Comparison of ENCODE assay signal across 27 mouse cellular contexts in genomic region chr6:135472495-135472894, GRCm38 (mm10).
A peak's percentile ranks its signal among the peaks of the same experiment; 100 is the strongest.
DNase-seq lines count a peak whose midpoint lies in the region; ATAC-seq and TF ChIP-seq lines count a peak whose summit lies in the region.
"Had no signal": no experiment of that assay in that cellular context is flagged by ENCODE, and none has a peak within 500 bp of the region (broad histone marks: within the 10 kb centered on the region; RNA-seq: fewer than 3 reads in every experiment).

No protein-coding gene starts in this region.

- DNase-seq in embryonic facial prominence, embryonic 11.5 days (ENCODE audit: low spot score): peak; percentile 1
- DNase-seq in embryonic facial prominence, embryonic 10.5 days (ENCODE audit: low spot score): no peak
- DNase-seq in kidney, postnatal 36 days: no peak
- no peak for DNase-seq in layer of hippocampus, adult 2 months (ENCODE audit: low spot score in 2 of 2)
- no peak for DNase-seq in layer of hippocampus, adult 11-12 months (ENCODE audit: low spot score)
- DNase-seq: adrenal gland, adult 8-10 months; adrenal gland, postnatal 25 days; cerebellum, adult 11-12 months; cerebellum, adult 8-10 months; cerebellum, postnatal 10 days; cerebellum, postnatal 36 days; embryo, embryonic 11 days; forebrain, postnatal 0 days; gastrocnemius, adult 2 months; gastrocnemius, postnatal 14 days; heart, adult 2 months; heart, postnatal 14 days; heart, postnatal 4 days had no signal

- H3K9me3 ChIP-seq in embryonic facial prominence, embryonic 11.5 days (replicated peaks; ENCODE audit: control insufficient read depth, low read length): no peaks in the 10 kb centered on the region
- H3K9me3 ChIP-seq in embryonic facial prominence, embryonic 10.5 days: no peaks in the 10 kb centered on the region
- no peaks in the 10 kb centered on the region for H3K9me3 ChIP-seq in kidney, embryonic 15.5 days (replicated peaks)
- H3K9me3 ChIP-seq: embryonic facial prominence, embryonic 12.5 days; embryonic facial prominence, embryonic 15.5 days; heart, embryonic 10.5 days; heart, embryonic 13.5 days had no signal

- TF ChIP-seq CTCF in layer of hippocampus, adult 2 months (conservative IDR thresholded peaks at IDR 0.05): no peak

- H3K9ac ChIP-seq in embryonic facial prominence, embryonic 11.5 days (replicated peaks; ENCODE audit: low read length): no peak overlapping the region
- H3K9ac ChIP-seq in kidney, embryonic 15.5 days: no peak overlapping the region
- H3K9ac ChIP-seq: embryonic facial prominence, embryonic 12.5 days; embryonic facial prominence, embryonic 15.5 days; forebrain, postnatal 0 days; heart, embryonic 13.5 days; hindbrain, embryonic 14.5 days had no signal

- 42% methylated on average over 6 of the region's 6 CpGs for WGBS in embryonic facial prominence, embryonic 11.5 days
- 48% methylated on average over 6 of the region's 6 CpGs for WGBS in embryonic facial prominence, embryonic 10.5 days
- 25% methylated on average over 6 of the region's 6 CpGs for WGBS in kidney, embryonic 15.5 days

- H3K27me3 ChIP-seq in embryonic facial prominence, embryonic 11.5 days (ENCODE audit: control insufficient read depth, insufficient read depth, low read length): no peaks in the 10 kb centered on the region
- no peaks in the 10 kb centered on the region for H3K27me3 ChIP-seq in embryonic facial prominence, embryonic 10.5 days (replicated peaks; ENCODE audit: low read depth, poor library complexity, severe bottlenecking)
- H3K27me3 ChIP-seq in kidney, embryonic 15.5 days: no peaks in the 10 kb centered on the region
- H3K27me3 ChIP-seq: embryonic facial prominence, embryonic 12.5 days; embryonic facial prominence, embryonic 15.5 days; heart, embryonic 13.5 days had no signal

- no peak overlapping the region for H3K4me3 ChIP-seq in embryonic facial prominence, embryonic 11.5 days (ENCODE audit: low read depth, low read length)
- no peak overlapping the region for H3K4me3 ChIP-seq in embryonic facial prominence, embryonic 10.5 days
- no peak overlapping the region for H3K4me3 ChIP-seq in kidney, embryonic 15.5 days (replicated peaks)
- H3K4me3 ChIP-seq in layer of hippocampus, adult 2 months: no peak overlapping the region
- H3K4me3 ChIP-seq: embryonic facial prominence, embryonic 12.5 days; embryonic facial prominence, embryonic 15.5 days; gastrocnemius, adult 2 months; heart, adult 2 months; heart, embryonic 10.5 days; heart, embryonic 13.5 days had no signal

- no peak for ATAC-seq in embryonic facial prominence, embryonic 11.5 days (replicated peaks; ENCODE audit: insufficient number of reproducible peaks, low FRiP score, low TSS enrichment, low read depth)
- no peak; the same call in 1 of the 2 replicates for ATAC-seq in kidney, embryonic 15.5 days (replicated peaks; ENCODE audit: low FRiP score)
- ATAC-seq: activated CD4-positive, CD25-positive, alpha-beta regulatory T cell, adult 4 months; forebrain, embryonic 14.5 days; forebrain, postnatal 0 days; hindbrain, postnatal 0 days had no signal

- no peak overlapping the region for H3K4me2 ChIP-seq in embryonic facial prominence, embryonic 11.5 days (ENCODE audit: low read depth, low read length)
- H3K4me2 ChIP-seq in kidney, embryonic 15.5 days: no peak overlapping the region
- H3K4me2 ChIP-seq: embryonic facial prominence, embryonic 12.5 days; embryonic facial prominence, embryonic 15.5 days; heart, embryonic 13.5 days; hindbrain, embryonic 14.5 days had no signal

- no peak overlapping the region for H3K27ac ChIP-seq in embryonic facial prominence, embryonic 11.5 days (replicated peaks; ENCODE audit: low read depth, low read length)
- H3K27ac ChIP-seq in embryonic facial prominence, embryonic 10.5 days (replicated peaks): no peak overlapping the region
- peak overlapping the region; percentile 19; the same call in 1 of the 2 replicates for H3K27ac ChIP-seq in kidney, embryonic 15.5 days
- H3K27ac ChIP-seq in layer of hippocampus, adult 2 months: peak overlapping the region; percentile 32; the same call in 1 of the 2 replicates
- H3K27ac ChIP-seq: embryonic facial prominence, embryonic 12.5 days; embryonic facial prominence, embryonic 15.5 days; gastrocnemius, adult 2 months; heart, adult 2 months; heart, embryonic 10.5 days; heart, embryonic 13.5 days; hindbrain, embryonic 14.5 days; hindbrain, postnatal 0 days had no signal

- no peaks in the 10 kb centered on the region for H3K36me3 ChIP-seq in embryonic facial prominence, embryonic 11.5 days (replicated peaks; ENCODE audit: control insufficient read depth, insufficient read depth, low read depth, low read length)
- H3K36me3 ChIP-seq in embryonic facial prominence, embryonic 10.5 days (replicated peaks): no peaks in the 10 kb centered on the region
- no peaks in the 10 kb centered on the region for H3K36me3 ChIP-seq in kidney, embryonic 15.5 days
- H3K36me3 ChIP-seq: embryonic facial prominence, embryonic 12.5 days; embryonic facial prominence, embryonic 15.5 days; heart, embryonic 10.5 days; heart, embryonic 13.5 days had no signal

- H3K4me1 ChIP-seq in embryonic facial prominence, embryonic 11.5 days (ENCODE audit: control insufficient read depth, insufficient read depth, low read length): no peaks in the 10 kb centered on the region
- H3K4me1 ChIP-seq in embryonic facial prominence, embryonic 10.5 days: no peaks in the 10 kb centered on the region
- peaks cover 3% of the 10 kb centered on the region for H3K4me1 ChIP-seq in kidney, embryonic 15.5 days
- H3K4me1 ChIP-seq: embryonic facial prominence, embryonic 12.5 days; embryonic facial prominence, embryonic 15.5 days; heart, embryonic 10.5 days; heart, embryonic 13.5 days had no signal

Comparison
In these comparisons a context has a peak if more than half of its experiments do, and no peak if none do; other contexts are left out.
1. H3K27ac ChIP-seq: peak in kidney, embryonic 15.5 days (single experiment) and layer of hippocampus, adult 2 months (single experiment); none in embryonic facial prominence, embryonic 11.5 days (single experiment) and embryonic facial prominence, embryonic 10.5 days (single experiment).